24 mouse cellular contexts compared by ENCODE assay signal in genomic region chr5:38585450-38585849, GRCm38 (mm10). TPM values are rescaled to one million over a fixed set of nuclear protein-coding genes. Genes with fewer than 3 reads are reported as not detected.
A peak's percentile ranks its signal among the peaks of the same experiment; 100 is the strongest.
DNase-seq lines count a peak whose midpoint lies in the region; ATAC-seq and TF ChIP-seq lines count a peak whose summit lies in the region.
"Had no signal": no experiment of that assay in that cellular context is flagged by ENCODE, and none has a peak within 500 bp of the region (broad histone marks: within the 10 kb centered on the region; RNA-seq: fewer than 3 reads in every experiment).

No protein-coding gene starts in this region.

- TF ChIP-seq POLR2A in CH12.LX (IDR thresholded peaks at IDR 0.05; ENCODE audit: low read depth, low read length) = no peak

- H3K4me3 ChIP-seq in intestine, postnatal 0 days (ENCODE audit: low read depth, low read length) = no peak overlapping the region
- H3K4me3 ChIP-seq in intestine, embryonic 16.5 days (ENCODE audit: low read length) = no peak overlapping the region
- H3K4me3 ChIP-seq in CH12.LX (replicated peaks in 1 of 3; ENCODE audit: low read depth in 2 of 3, low read length in 2 of 3, poor library complexity in 1 of 3) = no peak overlapping the region
- H3K4me3 ChIP-seq: heart, embryonic 10.5 days; hindbrain, embryonic 12.5 days; left cerebral cortex, adult 2 months; limb, embryonic 15.5 days; midbrain, embryonic 15.5 days; neural tube, embryonic 12.5 days had no signal

- TF ChIP-seq CTCF in intestine, postnatal 0 days (IDR thresholded peaks at IDR 0.05; ENCODE audit: low read depth) = peak; percentile 49
- TF ChIP-seq CTCF in CH12.LX (conservative IDR thresholded peaks at IDR 0.05 in 1 of 2, IDR thresholded peaks at IDR 0.05 in 1 of 2; ENCODE audit: low read depth in 2 of 2, low read length in 2 of 2) = peak in 1 of 2 experiments; percentile 57; a peak in 2 of 4 replicates

- peak; percentile 32 for TF ChIP-seq RAD21 in CH12.LX (IDR thresholded peaks at IDR 0.05; ENCODE audit: low read depth, low read length)

- no peak overlapping the region for H3K27ac ChIP-seq in intestine, postnatal 0 days (ENCODE audit: low read depth, low read length)
- no peak overlapping the region for H3K27ac ChIP-seq in intestine, embryonic 16.5 days (ENCODE audit: low read length)
- H3K27ac ChIP-seq in CH12.LX (ENCODE audit: insufficient read depth, low read depth) = no peak overlapping the region
- H3K27ac ChIP-seq: heart, embryonic 10.5 days; hindbrain, embryonic 12.5 days; left cerebral cortex, adult 2 months; limb, embryonic 15.5 days; liver, embryonic 14.5 days; midbrain, embryonic 15.5 days; neural tube, embryonic 12.5 days had no signal

- 85% methylated on average over 2 of the region's 2 CpGs for WGBS in intestine, postnatal 0 days
- WGBS in intestine, embryonic 16.5 days = 87% methylated on average over 2 of the region's 2 CpGs

- H3K36me3 ChIP-seq in intestine, postnatal 0 days (ENCODE audit: control insufficient read depth, insufficient read depth) = no peaks in the 10 kb centered on the region
- H3K36me3 ChIP-seq in intestine, embryonic 16.5 days (ENCODE audit: control insufficient read depth, insufficient read depth, low read length) = no peaks in the 10 kb centered on the region
- no peaks in the 10 kb centered on the region for H3K36me3 ChIP-seq in CH12.LX (replicated peaks in 1 of 2; ENCODE audit: control insufficient read depth in 1 of 2, insufficient read depth in 1 of 2, low read length in 1 of 2)
- H3K36me3 ChIP-seq in splenic B cell, adult 2 months (ENCODE audit: control insufficient read depth, insufficient read depth, low read length, poor library complexity, severe bottlenecking) = no peaks in the 10 kb centered on the region
- H3K36me3 ChIP-seq: heart, embryonic 10.5 days; hindbrain, embryonic 12.5 days; limb, embryonic 15.5 days; midbrain, embryonic 15.5 days; neural tube, embryonic 12.5 days had no signal

- H3K79me2 ChIP-seq in CH12.LX (replicated peaks; ENCODE audit: control insufficient read depth, extremely low read depth, insufficient read depth, poor library complexity, severe bottlenecking) = no peaks in the 10 kb centered on the region

- H3K4me1 ChIP-seq in intestine, postnatal 0 days (replicated peaks; ENCODE audit: control insufficient read depth, insufficient read depth, low read length) = no peaks in the 10 kb centered on the region
- no peaks in the 10 kb centered on the region for H3K4me1 ChIP-seq in intestine, embryonic 16.5 days (ENCODE audit: control insufficient read depth, insufficient read depth, low read length)
- H3K4me1 ChIP-seq in CH12.LX (ENCODE audit: control insufficient read depth in 1 of 2, insufficient read depth in 2 of 2) = peaks cover 0 to 10% of the 10 kb centered on the region in 2 experiments; a peak in 2 of 4 replicates
- H3K4me1 ChIP-seq: heart, embryonic 10.5 days; hindbrain, embryonic 12.5 days; limb, embryonic 15.5 days; midbrain, embryonic 15.5 days; neural tube, embryonic 12.5 days had no signal

- peak; percentile 13 for DNase-seq in CD4-positive, CD25-positive, alpha-beta regulatory T cell, adult 2 months (ENCODE audit: low read depth, low spot score)
- no peak for DNase-seq in CH12.LX (ENCODE audit: extremely low read depth)
- peak; percentile 20 for DNase-seq in splenic B cell, adult 2 months (ENCODE audit: low read depth, low spot score)
- no peak for DNase-seq in thymus, adult 18-20 months
- DNase-seq: adrenal gland, postnatal 25 days; cerebellum, postnatal 10 days; kidney, adult 8-10 months; kidney, postnatal 36 days; layer of hippocampus, adult 9-11 months; left cerebral cortex, postnatal 4 days; lung, embryonic 14.5 days; lung, postnatal 4 days; right cerebral cortex, postnatal 14 days; thymus, postnatal 14 days had no signal

- TF ChIP-seq EP300 in CH12.LX (IDR thresholded peaks at IDR 0.05; ENCODE audit: low read length) = no peak

- in situ Hi-C loops in CH12.LX (cut with MboI; ENCODE audit: low pct_ligation_motif_present, low pct_unique_long_range_greater_than_20kb, low sequenced_read_pairs) = no loop called here

- dilution Hi-C loops in CH12.LX (cut with MboI; ENCODE audit: extremely low pct_ligation_motif_present, extremely low pct_unique_long_range_greater_than_20kb, low sequenced_read_pairs) = no loop called here

- no peak overlapping the region for H3K9ac ChIP-seq in intestine, postnatal 0 days (ENCODE audit: low read depth, low read length)
- H3K9ac ChIP-seq in intestine, embryonic 16.5 days (ENCODE audit: low read depth, low read length) = no peak overlapping the region
- H3K9ac ChIP-seq in CH12.LX (ENCODE audit: insufficient read depth, low read depth) = no peak overlapping the region
- H3K9ac ChIP-seq: hindbrain, embryonic 12.5 days; limb, embryonic 15.5 days; liver, embryonic 14.5 days; lung, embryonic 14.5 days; midbrain, embryonic 15.5 days; neural tube, embryonic 12.5 days had no signal

- H3K9me3 ChIP-seq in intestine, postnatal 0 days (ENCODE audit: control insufficient read depth) = no peaks in the 10 kb centered on the region
- no peaks in the 10 kb centered on the region for H3K9me3 ChIP-seq in intestine, embryonic 16.5 days (ENCODE audit: control insufficient read depth, low read length)
- H3K9me3 ChIP-seq in CH12.LX (replicated peaks; ENCODE audit: low read length) = no peaks in the 10 kb centered on the region
- H3K9me3 ChIP-seq: heart, embryonic 10.5 days; hindbrain, embryonic 12.5 days; limb, embryonic 15.5 days; midbrain, embryonic 15.5 days; neural tube, embryonic 12.5 days had no signal

- no peak overlapping the region for H3K4me2 ChIP-seq in intestine, postnatal 0 days (replicated peaks; ENCODE audit: low read depth)
- no peak overlapping the region for H3K4me2 ChIP-seq in intestine, embryonic 16.5 days (ENCODE audit: low read depth, low read length)
- H3K4me2 ChIP-seq in CH12.LX (ENCODE audit: insufficient read depth, low read depth, poor library complexity, severe bottlenecking) = no peak overlapping the region
- H3K4me2 ChIP-seq: hindbrain, embryonic 12.5 days; limb, embryonic 15.5 days; lung, embryonic 14.5 days; midbrain, embryonic 15.5 days; neural tube, embryonic 12.5 days had no signal

- ATAC-seq in CD4-positive, CD25-positive, alpha-beta regulatory T cell, adult 4 months = no peak
- no peak for ATAC-seq in intestine, postnatal 0 days
- no peak for ATAC-seq in intestine, embryonic 16.5 days
- ATAC-seq: midbrain, embryonic 15.5 days had no signal

- H3K27me3 ChIP-seq in intestine, postnatal 0 days (replicated peaks; ENCODE audit: control insufficient read depth, insufficient read depth, low read length) = no peaks in the 10 kb centered on the region
- no peaks in the 10 kb centered on the region for H3K27me3 ChIP-seq in intestine, embryonic 16.5 days (replicated peaks; ENCODE audit: control insufficient read depth, insufficient read depth, low read length)
- H3K27me3 ChIP-seq in CH12.LX (replicated peaks) = no peaks in the 10 kb centered on the region
- no peaks in the 10 kb centered on the region for H3K27me3 ChIP-seq in splenic B cell, adult 2 months (ENCODE audit: control insufficient read depth, insufficient read depth, low read length, poor library complexity, severe bottlenecking)
- H3K27me3 ChIP-seq: hindbrain, embryonic 12.5 days; limb, embryonic 15.5 days; midbrain, embryonic 15.5 days; neural tube, embryonic 12.5 days had no signal

TF ChIP-seq in CH12.LX, 34 proteins besides CTCF, POLR2A, EP300 and RAD21:
- TF ChIP-seq SMC3 (IDR thresholded peaks at IDR 0.05; ENCODE audit: low read depth, low read length) (peak; percentile 27), RCOR1 (conservative IDR thresholded peaks at IDR 0.05; ENCODE audit: low read depth, low read length) (no peak)

RNA-seq across cellular contexts. Expression of gene Wdr1, which starts 22.4 kb away (rescaled TPM):
- polyA plus RNA-seq in CD4-positive, CD25-positive, alpha-beta regulatory T cell, adult 4 months (2017; shearing (Covaris generic)) = 100 to 1,000 TPM; 366 to 443 TPM
- 173 and 176 TPM in 2 replicates for polyA plus RNA-seq in intestine, postnatal 0 days (2015; fragmentation: Nextera tagmentation; extraction: Ambion mirVana)
- polyA plus RNA-seq in intestine, embryonic 16.5 days (2015; fragmentation: Nextera tagmentation; extraction: Ambion mirVana) = 274 and 286 TPM in 2 replicates
- total RNA-seq in CH12.LX (2012; rRNA removed) (108 and 130 TPM in 2 replicates), CH12.LX (2014; rRNA removed) (173 and 187 TPM in 2 replicates)
- polyA plus RNA-seq in CH12.LX (2012; ENCODE audit: insufficient read length, low read depth) = 137 and 142 TPM in 2 replicates

Comparison
In these comparisons a context has a peak if more than half of its experiments do, and no peak if none do; other contexts are left out.
1. DNase-seq: peak in CD4-positive, CD25-positive, alpha-beta regulatory T cell, adult 2 months (single experiment) and splenic B cell, adult 2 months (single experiment); none in CH12.LX (single experiment) and thymus, adult 18-20 months (0 of 2).